Mouse (Mus musculus): ENCODE data around the gene Kcnk4. TPM values are rescaled to one million over a fixed set of nuclear protein-coding genes. Genes with fewer than 3 reads are reported as not detected.

Gene Kcnk4
- polyA plus RNA-seq, 1 experiment, result 59.0 TPM

- Histone ChIP-seq H3K4me3 (ENCODE audit: insufficient read depth, low read length) (peak overlapping the region; percentile 19), H3K27ac (ENCODE audit: insufficient read depth, low read length) (no peak overlapping the region), H3K4me1 (ENCODE audit: control insufficient read depth, insufficient read depth, low read length) (no peaks in the 10 kb centered on the region)
- TF ChIP-seq CTCF (IDR thresholded peaks at IDR 0.05; ENCODE audit: extremely low read depth, insufficient read depth, low read length), result no peak
- TF ChIP-seq POLR2A (IDR thresholded peaks at IDR 0.05; ENCODE audit: extremely low read depth, insufficient read depth, low read length), result no peak
Measured at GRCm38 (mm10) chr19:6969291-6969664, 35.0 kb upstream of the Kcnk4 start.

GRCm38 (mm10) chr19:6968491-6969271 lies 34.4 kb upstream of the Kcnk4 start:
- Histone ChIP-seq H3K4me1 (ENCODE audit: control insufficient read depth, insufficient read depth, low read length) (no peaks in the 10 kb centered on the region), H3K27ac (ENCODE audit: insufficient read depth, low read length) (no peak overlapping the region), H3K4me3 (ENCODE audit: insufficient read depth, low read length) (peak overlapping the region; percentile 19; the same call in 1 of the 2 replicates)
- TF ChIP-seq POLR2A (IDR thresholded peaks at IDR 0.05; ENCODE audit: extremely low read depth, insufficient read depth, low read length), result no peak
- no peak for TF ChIP-seq CTCF (IDR thresholded peaks at IDR 0.05; ENCODE audit: extremely low read depth, insufficient read depth, low read length)

GRCm38 (mm10) chr19:6956461-6956860 lies 22.1 kb upstream of the Kcnk4 start:
- H3K4me1 ChIP-seq (ENCODE audit: control insufficient read depth, insufficient read depth, low read length), result peaks cover 2% of the 10 kb centered on the region; the same call in 1 of the 2 replicates
- no peak overlapping the region for H3K4me3 ChIP-seq (ENCODE audit: insufficient read depth, low read length)
- no peak overlapping the region for H3K27ac ChIP-seq (ENCODE audit: insufficient read depth, low read length)
- TF ChIP-seq CTCF (IDR thresholded peaks at IDR 0.05; ENCODE audit: extremely low read depth, insufficient read depth, low read length) (no peak), POLR2A (IDR thresholded peaks at IDR 0.05; ENCODE audit: extremely low read depth, insufficient read depth, low read length) (no peak)

GRCm38 (mm10) chr19:6955424-6955823 lies 21.1 kb upstream of the Kcnk4 start:
- H3K4me3 ChIP-seq (ENCODE audit: insufficient read depth, low read length), result no peak overlapping the region
- no peak for TF ChIP-seq CTCF (IDR thresholded peaks at IDR 0.05; ENCODE audit: extremely low read depth, insufficient read depth, low read length)
- no peak for TF ChIP-seq POLR2A (IDR thresholded peaks at IDR 0.05; ENCODE audit: extremely low read depth, insufficient read depth, low read length)
- no peak overlapping the region for H3K27ac ChIP-seq (ENCODE audit: insufficient read depth, low read length)
- H3K4me1 ChIP-seq (ENCODE audit: control insufficient read depth, insufficient read depth, low read length), result peaks cover 2% of the 10 kb centered on the region; the same call in 1 of the 2 replicates

GRCm38 (mm10) chr19:6954046-6954445 lies 19.7 kb upstream of the Kcnk4 start:
- peaks cover 2% of the 10 kb centered on the region; the same call in 1 of the 2 replicates for H3K4me1 ChIP-seq (ENCODE audit: control insufficient read depth, insufficient read depth, low read length)
- no peak for TF ChIP-seq CTCF (IDR thresholded peaks at IDR 0.05; ENCODE audit: extremely low read depth, insufficient read depth, low read length)
- TF ChIP-seq POLR2A (IDR thresholded peaks at IDR 0.05; ENCODE audit: extremely low read depth, insufficient read depth, low read length), result no peak
- H3K4me3 ChIP-seq (ENCODE audit: insufficient read depth, low read length), result no peak overlapping the region

GRCm38 (mm10) chr19:6952712-6953037 lies 18.4 kb upstream of the Kcnk4 start:
- H3K4me3 ChIP-seq (ENCODE audit: insufficient read depth, low read length), result peak overlapping the region; percentile 66
- H3K27ac ChIP-seq (ENCODE audit: insufficient read depth, low read length), result peak overlapping the region; percentile 76
- TF ChIP-seq POLR2A (IDR thresholded peaks at IDR 0.05; ENCODE audit: extremely low read depth, insufficient read depth, low read length) (no peak), CTCF (IDR thresholded peaks at IDR 0.05; ENCODE audit: extremely low read depth, insufficient read depth, low read length) (no peak)
- H3K4me1 ChIP-seq (ENCODE audit: control insufficient read depth, insufficient read depth, low read length), result peaks cover 2% of the 10 kb centered on the region; the same call in 1 of the 2 replicates

More at GRCm38 (mm10) chr19:6954046-6954445, 19.7 kb upstream of the Kcnk4 start:
- H3K27ac ChIP-seq (ENCODE audit: insufficient read depth, low read length), result no peak overlapping the region

GRCm38 (mm10) chr19:6951994-6952711 lies 17.8 kb upstream of the Kcnk4 start:
- peaks cover 2% of the 10 kb centered on the region; the same call in 1 of the 2 replicates for H3K4me1 ChIP-seq (ENCODE audit: control insufficient read depth, insufficient read depth, low read length)

GRCm38 (mm10) chr19:6951381-6951968 lies 17.2 kb upstream of the Kcnk4 start:
- peak overlapping the region; percentile 76 for H3K27ac ChIP-seq (ENCODE audit: insufficient read depth, low read length)
- H3K4me3 ChIP-seq (ENCODE audit: insufficient read depth, low read length), result peak overlapping the region; percentile 66
- peaks cover 2% of the 10 kb centered on the region; the same call in 1 of the 2 replicates for H3K4me1 ChIP-seq (ENCODE audit: control insufficient read depth, insufficient read depth, low read length)
- no peak for TF ChIP-seq CTCF (IDR thresholded peaks at IDR 0.05; ENCODE audit: extremely low read depth, insufficient read depth, low read length)
- peak; percentile 69 for TF ChIP-seq POLR2A (IDR thresholded peaks at IDR 0.05; ENCODE audit: extremely low read depth, insufficient read depth, low read length)

More at GRCm38 (mm10) chr19:6951994-6952711, 17.8 kb upstream of the Kcnk4 start:
- H3K27ac ChIP-seq (ENCODE audit: insufficient read depth, low read length), result peak overlapping the region; percentile 76
- no peak for TF ChIP-seq POLR2A (IDR thresholded peaks at IDR 0.05; ENCODE audit: extremely low read depth, insufficient read depth, low read length)
- no peak for TF ChIP-seq CTCF (IDR thresholded peaks at IDR 0.05; ENCODE audit: extremely low read depth, insufficient read depth, low read length)
- H3K4me3 ChIP-seq (ENCODE audit: insufficient read depth, low read length), result peak overlapping the region; percentile 66

GRCm38 (mm10) chr19:6950613-6951153 lies 16.4 kb upstream of the Kcnk4 start:
- Histone ChIP-seq H3K27ac (ENCODE audit: insufficient read depth, low read length) (peak overlapping the region; percentile 72), H3K4me1 (ENCODE audit: control insufficient read depth, insufficient read depth, low read length) (peaks cover 2% of the 10 kb centered on the region; the same call in 1 of the 2 replicates), H3K4me3 (ENCODE audit: insufficient read depth, low read length) (peak overlapping the region; percentile 66)
- no peak for TF ChIP-seq CTCF (IDR thresholded peaks at IDR 0.05; ENCODE audit: extremely low read depth, insufficient read depth, low read length)
- TF ChIP-seq POLR2A (IDR thresholded peaks at IDR 0.05; ENCODE audit: extremely low read depth, insufficient read depth, low read length), result peak; percentile 78; the same call in 1 of the 2 replicates

All from cortical plate, adult 2 months (tissue).